Mouse (Mus musculus): ENCODE measurements around the gene Mrps7. TPM values are rescaled to one million over a fixed set of nuclear protein-coding genes. Genes with fewer than 3 reads are reported as not detected.
A peak's percentile ranks its signal among the peaks of the same experiment; 100 is the strongest.
"Not testable (repeated sequence)": the region's sequence is repeated elsewhere in the genome, so short reads cannot be mapped to it uniquely, and the experiment has no call there.

The Mrps7 gene
- total and polyA plus RNA-seq, 3 experiments: 33.9 to 80.1 (median 74.6) TPM

DNA sequence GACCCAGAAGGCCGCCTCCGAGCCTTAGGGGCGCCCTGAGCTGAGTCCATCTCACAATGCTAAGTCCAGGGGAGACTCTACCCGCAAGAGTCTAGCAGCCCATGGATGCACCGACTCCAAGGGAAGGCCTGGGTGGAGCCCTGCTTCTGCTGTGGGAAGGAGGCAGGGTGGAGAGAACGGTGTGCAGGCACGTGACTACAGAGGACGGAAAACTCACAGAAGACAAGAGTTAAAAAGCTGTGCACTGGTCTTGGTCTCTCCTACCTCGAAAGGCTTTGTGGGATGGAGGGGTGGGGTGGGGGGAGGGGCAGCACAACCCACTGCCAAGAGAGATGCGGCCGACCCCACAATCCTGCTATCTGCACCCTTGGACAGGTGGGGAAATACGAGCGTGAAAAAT is 40.6 kb downstream of the Mrps7 start:
- WGBS: 86% methylated on average over 13 of the region's 13 CpGs
- no peak overlapping the region for H3K27ac ChIP-seq
- intact Hi-C loops (cut with DNase I): no loop called here
- no peaks in the 10 kb centered on the region for H3K36me3 ChIP-seq (ENCODE audit: control insufficient read depth, insufficient read depth, low read length)
- no peak overlapping the region for H3K4me3 ChIP-seq
- TF ChIP-seq EP300 (IDR thresholded peaks at IDR 0.05; ENCODE audit: insufficient read depth, low read depth, low read length) (no peak), CTCF (IDR thresholded peaks at IDR 0.05) (no peak), POLR2A (IDR thresholded peaks at IDR 0.05; ENCODE audit: insufficient read depth, low read depth, low read length) (no peak)
- no peaks in the 10 kb centered on the region for H3K79me2 ChIP-seq (replicated peaks; ENCODE audit: control insufficient read depth, insufficient read depth, low read length)
- H3K4me1 ChIP-seq (ENCODE audit: control insufficient read depth, insufficient read depth, low read length): no peaks in the 10 kb centered on the region
- no peaks in the 10 kb centered on the region for H3K27me3 ChIP-seq (ENCODE audit: control insufficient read depth, insufficient read depth, low read length)
- DNase-seq: no peak
- H3K9ac ChIP-seq (ENCODE audit: low read depth, low read length): no peak overlapping the region

DNA sequence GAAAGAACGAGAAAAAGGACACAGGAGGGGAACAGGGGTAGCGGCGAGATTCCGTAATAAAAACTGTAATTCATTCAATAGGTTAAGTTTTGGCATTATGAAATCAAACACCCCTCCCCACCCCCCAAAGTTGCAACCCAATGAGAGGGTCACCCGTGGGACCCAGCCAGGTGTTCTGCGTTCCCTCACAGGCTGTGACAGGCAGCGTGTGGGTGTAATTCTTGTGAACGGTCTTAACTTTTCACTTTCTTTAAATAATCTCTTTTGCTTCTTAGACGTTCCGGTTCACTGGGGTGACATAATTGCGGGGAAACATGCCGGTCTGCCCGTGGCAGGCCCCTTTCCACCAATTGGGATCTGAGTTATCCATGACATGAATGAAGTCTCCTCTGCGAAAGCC is 41.8 kb downstream of the Mrps7 start:
- not testable (repeated sequence) for H3K27me3 ChIP-seq (ENCODE audit: control insufficient read depth, insufficient read depth, low read length); H3K36me3 ChIP-seq (ENCODE audit: control insufficient read depth, insufficient read depth, low read length); DNase-seq; H3K9ac ChIP-seq (ENCODE audit: low read depth, low read length); H3K27ac ChIP-seq; H3K79me2 ChIP-seq (replicated peaks; ENCODE audit: control insufficient read depth, insufficient read depth, low read length); H3K4me3 ChIP-seq; H3K4me1 ChIP-seq (ENCODE audit: control insufficient read depth, insufficient read depth, low read length)
- intact Hi-C loops (cut with DNase I): loop anchor here (5.0 kb wide), 1 partner anchor 167 kb away; the partner anchor contains the start of genes Caskin2 and Tsen54
- 82% methylated on average over 14 of the region's 14 CpGs for WGBS

DNA sequence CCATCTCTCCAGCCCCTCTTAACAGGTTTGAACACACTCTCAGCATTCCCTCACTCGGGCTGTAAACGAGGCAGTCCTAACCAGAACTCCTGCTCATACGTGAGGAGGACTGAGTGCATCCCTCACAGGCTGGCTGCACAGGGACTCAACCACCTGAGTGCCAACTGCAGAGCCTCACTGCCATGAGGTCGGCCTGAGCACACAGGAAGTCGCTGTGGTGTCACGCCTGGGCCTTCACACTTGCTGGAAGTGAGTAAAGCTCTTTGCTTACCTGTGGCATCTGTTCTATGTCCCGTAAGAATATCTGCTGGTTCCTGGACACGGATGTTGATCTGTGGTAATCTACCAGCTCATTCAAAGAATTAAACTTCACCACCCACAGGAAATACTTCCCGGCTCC is 42.7 kb downstream of the Mrps7 start:
- Histone ChIP-seq H3K9ac (ENCODE audit: low read depth, low read length) (no peak overlapping the region), H3K4me1 (ENCODE audit: control insufficient read depth, insufficient read depth, low read length) (no peaks in the 10 kb centered on the region), H3K27me3 (ENCODE audit: control insufficient read depth, insufficient read depth, low read length) (no peaks in the 10 kb centered on the region), H3K4me3 (no peak overlapping the region), H3K27ac (no peak overlapping the region), H3K79me2 (replicated peaks; ENCODE audit: control insufficient read depth, insufficient read depth, low read length) (no peaks in the 10 kb centered on the region; the same call in 1 of the 2 replicates), H3K36me3 (ENCODE audit: control insufficient read depth, insufficient read depth, low read length) (no peaks in the 10 kb centered on the region)
- intact Hi-C loops (cut with DNase I): loop anchor here (5.0 kb wide), 1 partner anchor 166 kb away; the partner anchor contains the start of genes Caskin2 and Tsen54
- DNase-seq: no peak
- no peak for TF ChIP-seq CTCF (IDR thresholded peaks at IDR 0.05)
- no peak for TF ChIP-seq EP300 (IDR thresholded peaks at IDR 0.05; ENCODE audit: insufficient read depth, low read depth, low read length)
- no peak for TF ChIP-seq POLR2A (IDR thresholded peaks at IDR 0.05; ENCODE audit: insufficient read depth, low read depth, low read length)
- whole genome bisulfite sequencing: 89% methylated on average over 9 of the region's 9 CpGs

DNA sequence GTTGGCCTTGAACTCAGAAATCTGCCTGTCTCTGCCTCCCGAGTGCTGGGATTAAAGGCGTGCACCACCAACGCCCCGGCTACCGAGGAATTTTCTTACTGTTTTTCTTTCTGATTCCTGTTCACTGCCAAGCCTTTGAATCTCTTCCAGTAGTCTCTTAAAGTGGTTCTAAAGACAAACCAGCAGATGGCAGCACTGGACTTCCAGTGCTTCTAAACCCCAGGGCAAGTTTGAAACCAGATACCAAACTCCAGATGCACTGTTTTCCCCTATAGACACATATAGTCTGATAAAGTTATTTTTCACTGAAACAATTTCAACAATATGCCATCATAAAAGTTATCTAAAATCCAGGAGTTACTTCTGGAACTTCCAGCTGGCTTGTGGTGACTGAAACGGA is 43.7 kb downstream of the Mrps7 start:
- intact Hi-C loops (cut with DNase I): loop anchor here (1.0 to 5.0 kb wide), 2 partner anchors 67 to 165 kb away; partner anchors contain the start of genes Caskin2 and Tsen54
- Histone ChIP-seq H3K4me3 (no peak overlapping the region), H3K79me2 (replicated peaks; ENCODE audit: control insufficient read depth, insufficient read depth, low read length) (no peaks in the 10 kb centered on the region; the same call in 1 of the 2 replicates), H3K27ac (no peak overlapping the region), H3K4me1 (ENCODE audit: control insufficient read depth, insufficient read depth, low read length) (no peaks in the 10 kb centered on the region; the same call in 1 of the 2 replicates), H3K36me3 (ENCODE audit: control insufficient read depth, insufficient read depth, low read length) (no peaks in the 10 kb centered on the region), H3K9ac (ENCODE audit: low read depth, low read length) (no peak overlapping the region), H3K27me3 (ENCODE audit: control insufficient read depth, insufficient read depth, low read length) (no peaks in the 10 kb centered on the region)
- no peak for DNase-seq
- 17% methylated on average over 6 of the region's 6 CpGs for WGBS
- no peak for TF ChIP-seq POLR2A (IDR thresholded peaks at IDR 0.05; ENCODE audit: insufficient read depth, low read depth, low read length)
- no peak for TF ChIP-seq EP300 (IDR thresholded peaks at IDR 0.05; ENCODE audit: insufficient read depth, low read depth, low read length)
- peak; percentile 92 for TF ChIP-seq CTCF (IDR thresholded peaks at IDR 0.05)

DNA sequence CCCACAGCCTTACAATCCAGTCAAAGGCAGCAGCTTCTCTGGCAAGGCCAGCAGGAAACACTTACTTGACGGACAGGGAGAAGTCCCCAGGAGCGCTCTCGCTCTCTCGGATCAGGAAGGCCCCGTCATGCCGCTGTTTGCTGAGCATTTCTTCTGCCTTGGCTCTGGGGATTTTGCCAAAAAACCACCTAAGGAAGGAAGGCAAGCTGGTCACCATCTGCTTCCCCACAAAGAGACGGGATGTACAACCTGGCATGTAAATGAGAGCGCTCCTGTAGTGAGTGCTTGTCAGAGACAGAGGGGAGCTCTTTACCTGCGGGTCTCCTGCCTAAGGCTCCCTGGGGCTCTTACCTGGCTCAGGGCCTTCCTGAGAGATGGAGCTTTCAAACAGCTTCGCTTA is 46.0 kb downstream of the Mrps7 start:
- intact Hi-C loops (cut with DNase I): loop anchor here (5.0 kb wide), 1 partner anchor 163 kb away; the partner anchor contains the start of genes Caskin2 and Tsen54
- H3K9ac ChIP-seq (ENCODE audit: low read depth, low read length): no peak overlapping the region

DNA sequence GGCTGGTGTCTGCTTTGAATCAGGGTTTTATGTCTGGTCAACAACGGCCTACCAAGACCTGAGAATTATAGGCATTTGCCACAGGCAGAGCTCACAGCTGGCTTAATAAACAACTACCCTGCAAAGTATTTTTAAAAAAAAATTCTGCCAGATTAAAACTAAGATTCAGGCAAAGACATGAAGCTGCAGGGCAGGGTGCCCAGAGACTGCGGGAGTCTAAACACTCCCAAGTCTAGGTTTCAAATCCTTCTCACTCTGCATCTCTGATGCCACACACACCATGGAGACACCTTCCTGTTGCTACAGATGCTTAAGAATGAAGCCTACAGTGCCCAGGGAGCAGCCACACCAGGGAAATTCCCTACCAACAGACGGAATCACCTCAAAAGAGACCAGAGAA is 48.0 kb downstream of the Mrps7 start:
- no peak for DNase-seq
- no peaks in the 10 kb centered on the region for H3K27me3 ChIP-seq (ENCODE audit: control insufficient read depth, insufficient read depth, low read length)
- H3K79me2 ChIP-seq (replicated peaks; ENCODE audit: control insufficient read depth, insufficient read depth, low read length): no peaks in the 10 kb centered on the region; the same call in 1 of the 2 replicates
- intact Hi-C loops (cut with DNase I): no loop called here
- TF ChIP-seq CTCF (IDR thresholded peaks at IDR 0.05): no peak
- no peak for TF ChIP-seq POLR2A (IDR thresholded peaks at IDR 0.05; ENCODE audit: insufficient read depth, low read depth, low read length)
- TF ChIP-seq EP300 (IDR thresholded peaks at IDR 0.05; ENCODE audit: insufficient read depth, low read depth, low read length): no peak
- peaks cover 8% of the 10 kb centered on the region for H3K4me1 ChIP-seq (ENCODE audit: control insufficient read depth, insufficient read depth, low read length)
- no peak overlapping the region for H3K9ac ChIP-seq (ENCODE audit: low read depth, low read length)
- no peaks in the 10 kb centered on the region; the same call in 1 of the 2 replicates for H3K36me3 ChIP-seq (ENCODE audit: control insufficient read depth, insufficient read depth, low read length)
- H3K4me3 ChIP-seq: no peak overlapping the region
- whole genome bisulfite sequencing: 82% methylated on average over 3 of the region's 3 CpGs
- H3K27ac ChIP-seq: no peak overlapping the region

More for the DNA sequence above, 46.0 kb downstream of the Mrps7 start:
- Histone ChIP-seq H3K27me3 (ENCODE audit: control insufficient read depth, insufficient read depth, low read length) (no peaks in the 10 kb centered on the region), H3K79me2 (replicated peaks; ENCODE audit: control insufficient read depth, insufficient read depth, low read length) (no peaks in the 10 kb centered on the region; the same call in 1 of the 2 replicates), H3K36me3 (ENCODE audit: control insufficient read depth, insufficient read depth, low read length) (no peaks in the 10 kb centered on the region; the same call in 1 of the 2 replicates), H3K4me3 (no peak overlapping the region), H3K4me1 (ENCODE audit: control insufficient read depth, insufficient read depth, low read length) (peaks cover 8% of the 10 kb centered on the region), H3K27ac (no peak overlapping the region)
- DNase-seq: no peak
- WGBS: 40% methylated on average over 10 of the region's 10 CpGs
- TF ChIP-seq EP300 (IDR thresholded peaks at IDR 0.05; ENCODE audit: insufficient read depth, low read depth, low read length): no peak
- no peak for TF ChIP-seq CTCF (IDR thresholded peaks at IDR 0.05)
- no peak for TF ChIP-seq POLR2A (IDR thresholded peaks at IDR 0.05; ENCODE audit: insufficient read depth, low read depth, low read length)
